Mouse (Mus musculus) adrenal gland, adult 8-10 months (tissue): Measurements from ENCODE around the gene Axl. TPM values are rescaled to one million over a fixed set of nuclear protein-coding genes. Genes with fewer than 3 reads are reported as not detected.

ENCODE experiments used
- DNase-seq: peaks from one replicate; pipeline ENCODE4 v3.0.0; 2022
- microRNA-seq, 2 experiments: library from miRNA; unstranded; fragments of <30 nt; microRNA quantifications; one replicate each; pipeline ENCODE4 v1.2.0; 2022
- total RNA-seq, 4 experiments: library from RNA; stranded (reverse); gene quantifications; 2 replicates each; pipeline ENCODE4 v1.2.4; 2022

Gene Axl
- total RNA-seq, 4 experiments from 2014 or later = 51.4 to 73.8 (median 64.5) TPM

DNA sequence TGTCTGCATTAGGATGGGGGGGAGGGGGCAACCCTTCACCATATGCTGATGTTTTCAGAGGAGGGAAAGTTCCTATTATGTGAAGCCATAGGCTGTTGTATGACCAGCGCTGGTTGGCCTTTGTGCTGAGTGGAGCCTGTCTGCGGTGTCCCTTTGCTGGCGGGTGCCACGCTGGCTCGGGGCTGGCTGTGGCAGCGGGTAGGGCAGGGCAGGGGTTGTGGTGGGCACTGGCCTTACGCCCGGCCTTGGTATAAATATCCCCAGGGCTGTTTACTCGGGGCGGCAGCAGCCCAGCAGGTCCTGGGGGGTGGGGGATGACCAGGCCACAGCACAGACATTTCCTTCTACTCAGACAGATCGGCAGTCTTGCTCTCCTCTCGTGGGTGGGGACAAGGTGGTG lies 78.5 kb downstream of the Axl start:
- DNase-seq = no peak

DNA sequence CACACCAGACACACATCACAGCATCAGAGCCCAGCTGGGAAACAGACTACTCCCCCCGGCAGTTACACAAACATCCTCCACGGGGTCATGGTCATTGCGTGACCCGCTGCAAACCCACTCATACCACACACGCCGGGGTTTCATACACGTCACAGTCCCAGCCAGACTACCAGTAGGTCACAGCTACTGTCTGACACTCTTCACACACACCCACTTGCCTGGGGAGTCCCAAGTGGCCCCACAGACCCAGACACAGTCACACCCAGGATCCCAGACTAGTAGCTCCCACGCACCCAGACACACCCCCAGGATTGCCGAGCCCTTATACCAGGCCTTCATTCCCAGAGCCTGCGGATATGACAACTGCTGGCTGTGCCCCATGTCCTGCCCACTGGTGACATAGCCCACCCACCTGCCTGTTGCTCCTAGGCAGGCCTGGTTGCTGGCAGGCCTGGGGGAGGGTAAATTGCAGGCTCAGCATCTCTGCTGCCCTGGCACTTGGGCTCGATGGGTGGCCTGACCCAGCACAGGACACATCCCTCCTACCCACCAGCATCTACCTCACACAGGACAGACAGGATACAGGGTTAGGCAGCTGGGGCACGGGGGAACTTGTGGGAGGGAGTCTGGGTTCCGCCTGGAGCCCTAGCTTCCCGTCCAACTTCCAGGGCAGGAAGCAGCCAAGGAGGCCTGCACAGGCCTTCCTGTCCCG lies 80.8 kb downstream of the Axl start:
- no peak for DNase-seq

Small RNA genes lying within 50 kb of the gene (microRNA-seq; reads per million reads assigned to microRNA genes)
- gene Gm24865 = 0 reads per million in 2 experiments

Other genes starting within 250 kb of the Axl start
- 1 to 10 TPM in 2 of 4 experiments, under 1 TPM in 2; 0.83 to 2.1 (median 1.4) TPM for gene Ceacam2, start 248.8 kb downstream of the Axl start, total RNA-seq
- gene Erich4, start 172.8 kb downstream of the Axl start, total RNA-seq = not detected
- gene Dmac2, start 169.3 kb downstream of the Axl start, total RNA-seq = 10 to 100 TPM; 27.8 to 36.7 (median 32.8) TPM
- 1 to 10 TPM; 3.8 to 7.0 (median 4.5) TPM for gene B3gnt8, start 162.1 kb downstream of the Axl start, total RNA-seq
- gene Bckdha, start 129.7 kb downstream of the Axl start, total RNA-seq = 100 to 1,000 TPM; 139 to 212 (median 169) TPM
- gene Exosc5, start 129.5 kb downstream of the Axl start, total RNA-seq = 10 to 100 TPM; 42.0 to 62.6 (median 51.4) TPM
- under 1 TPM in 1 of 4 experiments, not detected in 3; 0.77 TPM for gene Tmem91, start 113.5 kb downstream of the Axl start, total RNA-seq
- gene B9d2, start 107.9 kb downstream of the Axl start, total RNA-seq = 10 to 100 TPM; 17.7 to 27.0 (median 21.4) TPM
- gene Tgfb1, start 101.7 kb downstream of the Axl start, total RNA-seq = 10 to 100 TPM; 23.8 to 41.1 (median 32.4) TPM
- 10 to 100 TPM; 51.3 to 63.7 (median 56.9) TPM for gene Ccdc97, start 69.6 kb downstream of the Axl start, total RNA-seq
- gene Hnrnpul1, start 33.9 kb downstream of the Axl start, total RNA-seq = 100 to 1,000 TPM in 3 of 4 experiments, 10 to 100 TPM in 1; 97.0 to 132 (median 119) TPM
- gene Cyp2s1, start 28.2 kb upstream of the Axl start, total RNA-seq = 1 to 10 TPM; 2.3 to 4.2 (median 3.2) TPM
- 10 to 100 TPM in 1 of 4 experiments, 1 to 10 TPM in 3; 1.5 to 17.1 (median 2.3) TPM for gene Cyp2b10, start 108.9 kb upstream of the Axl start, total RNA-seq